Comparison of ENCODE assay signal across 9 mouse cellular contexts in genomic region chr1:132191093-132191785, GRCm38 (mm10). TPM values are rescaled to one million over a fixed set of nuclear protein-coding genes. Genes with fewer than 3 reads are reported as not detected.
DNase-seq lines count a peak whose midpoint lies in the region; ATAC-seq and TF ChIP-seq lines count a peak whose summit lies in the region.
"Had no signal": no experiment of that assay in that cellular context is flagged by ENCODE, and none has a peak within 500 bp of the region (broad histone marks: within the 10 kb centered on the region; RNA-seq: fewer than 3 reads in every experiment).

Lemd1 (plus strand) TSS chr1:132191431.
AC124108.1 (plus strand) TSS chr1:132191457.

- DNase-seq in liver, adult 2 months (ENCODE audit: extremely low read depth, low read depth, low spot score) = no peak
- DNase-seq in liver = no peak
- DNase-seq in embryonic facial prominence, embryonic 11.5 days (ENCODE audit: low spot score) = peak; percentile 49
- peak; percentile 66 for DNase-seq in hindbrain, embryonic 14.5 days (ENCODE audit: low spot score)
- DNase-seq in thymus, postnatal 36 days = no peak
- DNase-seq in right cerebral cortex, postnatal 36 days (ENCODE audit: low spot score in 2 of 2) = no peak
- no peak for DNase-seq in cerebellum, adult 8-10 months

- H3K27me3 ChIP-seq in liver, adult 2 months (ENCODE audit: control insufficient read depth, insufficient read depth, low read length) = peaks cover 26% of the 10 kb centered on the region
- H3K27me3 ChIP-seq in embryonic facial prominence, embryonic 11.5 days (ENCODE audit: control insufficient read depth, insufficient read depth, low read length) = peaks cover 43% of the 10 kb centered on the region
- no peaks in the 10 kb centered on the region for H3K27me3 ChIP-seq in hindbrain, embryonic 14.5 days (ENCODE audit: control insufficient read depth, insufficient read depth, low read length)
- H3K27me3 ChIP-seq in midbrain, embryonic 16.5 days (ENCODE audit: control insufficient read depth, insufficient read depth, low read depth, low read length) = no peaks in the 10 kb centered on the region

- H3K4me1 ChIP-seq in liver, adult 2 months (ENCODE audit: control insufficient read depth, insufficient read depth, low read length) = no peaks in the 10 kb centered on the region
- peaks cover 2% of the 10 kb centered on the region for H3K4me1 ChIP-seq in embryonic facial prominence, embryonic 11.5 days (ENCODE audit: control insufficient read depth, insufficient read depth, low read length)
- H3K4me1 ChIP-seq in hindbrain, embryonic 14.5 days (replicated peaks; ENCODE audit: control insufficient read depth, insufficient read depth, low read length) = peaks cover 40% of the 10 kb centered on the region
- H3K4me1 ChIP-seq in midbrain, embryonic 16.5 days (ENCODE audit: control insufficient read depth, insufficient read depth, low read length) = peaks cover 50% of the 10 kb centered on the region

- H3K4me3 ChIP-seq in liver, adult 2 months (ENCODE audit: insufficient read depth, low read depth, low read length) = peak within 1 kb of the TSS; percentile 36; the same call in 1 of the 2 replicates
- peak within 1 kb of the TSS; percentile 69 for H3K4me3 ChIP-seq in embryonic facial prominence, embryonic 11.5 days (ENCODE audit: low read depth, low read length)
- H3K4me3 ChIP-seq in hindbrain, embryonic 14.5 days (replicated peaks; ENCODE audit: low read length) = peak within 1 kb of the TSS; percentile 87
- H3K4me3 ChIP-seq in midbrain, embryonic 16.5 days (ENCODE audit: low read depth, low read length) = peak within 1 kb of the TSS; percentile 93

- no peak within 1 kb of the TSS for H3K9ac ChIP-seq in liver, adult 2 months (ENCODE audit: low read depth, low read length)
- H3K9ac ChIP-seq in embryonic facial prominence, embryonic 11.5 days (replicated peaks; ENCODE audit: low read length) = peak within 1 kb of the TSS; percentile 89
- peak within 1 kb of the TSS; percentile 95 for H3K9ac ChIP-seq in hindbrain, embryonic 14.5 days
- H3K9ac ChIP-seq in midbrain, embryonic 16.5 days (ENCODE audit: low read depth, low read length) = peak within 1 kb of the TSS; percentile 99

- WGBS in liver, adult 2 months = 3% methylated on average over 34 of the region's 34 CpGs
- WGBS in embryonic facial prominence, embryonic 11.5 days = under 1% methylated on average over 34 of the region's 34 CpGs
- WGBS in hindbrain, embryonic 14.5 days = under 1% methylated on average over 34 of the region's 34 CpGs
- WGBS in midbrain, embryonic 16.5 days = under 1% methylated on average over 34 of the region's 34 CpGs

- H3K36me3 ChIP-seq in liver, adult 2 months (ENCODE audit: control insufficient read depth, insufficient read depth, low read length) = no peaks in the 10 kb centered on the region
- no peaks in the 10 kb centered on the region for H3K36me3 ChIP-seq in embryonic facial prominence, embryonic 11.5 days (replicated peaks; ENCODE audit: control insufficient read depth, insufficient read depth, low read depth, low read length)
- H3K36me3 ChIP-seq in hindbrain, embryonic 14.5 days (replicated peaks; ENCODE audit: control insufficient read depth, insufficient read depth) = no peaks in the 10 kb centered on the region
- no peaks in the 10 kb centered on the region for H3K36me3 ChIP-seq in midbrain, embryonic 16.5 days (ENCODE audit: control insufficient read depth, insufficient read depth, low read length)

- no peak for ATAC-seq in embryonic facial prominence, embryonic 11.5 days (replicated peaks; ENCODE audit: insufficient number of reproducible peaks, low FRiP score, low TSS enrichment, low read depth)
- ATAC-seq in hindbrain, embryonic 14.5 days (ENCODE audit: low FRiP score) = peak; percentile 40
- peak; percentile 25 for ATAC-seq in midbrain, embryonic 16.5 days

- TF ChIP-seq CTCF in liver, adult 2 months (IDR thresholded peaks at IDR 0.05; ENCODE audit: low read depth, low read length) = no peak

- H3K27ac ChIP-seq in liver, adult 2 months (replicated peaks; ENCODE audit: insufficient read depth, low read depth, low read length) = no peak within 1 kb of the TSS
- peak within 1 kb of the TSS; percentile 83 for H3K27ac ChIP-seq in embryonic facial prominence, embryonic 11.5 days (replicated peaks; ENCODE audit: low read depth, low read length)
- H3K27ac ChIP-seq in hindbrain, embryonic 14.5 days = peak within 1 kb of the TSS; percentile 99
- H3K27ac ChIP-seq in midbrain, embryonic 16.5 days (ENCODE audit: low read length) = peak within 1 kb of the TSS; percentile 100

- H3K4me2 ChIP-seq in embryonic facial prominence, embryonic 11.5 days (ENCODE audit: low read depth, low read length) = peak within 1 kb of the TSS; percentile 94
- peak within 1 kb of the TSS; percentile 83 for H3K4me2 ChIP-seq in hindbrain, embryonic 14.5 days (replicated peaks)
- H3K4me2 ChIP-seq in midbrain, embryonic 16.5 days (ENCODE audit: low read length) = peak within 1 kb of the TSS; percentile 93

- no peak for TF ChIP-seq POLR2A in liver, adult 2 months (IDR thresholded peaks at IDR 0.05; ENCODE audit: extremely low read depth, insufficient read depth, low read length)

- no peaks in the 10 kb centered on the region for H3K79me2 ChIP-seq in liver, adult 2 months (ENCODE audit: control insufficient read depth, insufficient read depth, low read length)

- no peaks in the 10 kb centered on the region for H3K9me3 ChIP-seq in embryonic facial prominence, embryonic 11.5 days (replicated peaks; ENCODE audit: control insufficient read depth, low read length)
- no peaks in the 10 kb centered on the region for H3K9me3 ChIP-seq in hindbrain, embryonic 14.5 days (ENCODE audit: control insufficient read depth, low read length)
- H3K9me3 ChIP-seq in midbrain, embryonic 16.5 days (replicated peaks; ENCODE audit: control insufficient read depth, low read length, poor library complexity, severe bottlenecking) = no peaks in the 10 kb centered on the region

RNA-seq across cellular contexts. Expression of gene Lemd1, which starts in this region (rescaled TPM):
- not detected in 2 replicates for total RNA-seq in liver, adult 2 months (2014; rRNA removed)
- polyA plus RNA-seq in liver, adult 2 months (2012; rRNA removed) = not detected in 2 replicates
- 1.1 and 3.4 TPM in 2 replicates for polyA plus RNA-seq in embryonic facial prominence, embryonic 11.5 days (2014; fragmentation: Nextera tagmentation; extraction: Ambion mirVana)
- polyA plus RNA-seq in hindbrain, embryonic 14.5 days (2014; fragmentation: Nextera tagmentation; extraction: Ambion mirVana) = 15.9 and 22.1 TPM in 2 replicates
- polyA plus RNA-seq in midbrain, embryonic 16.5 days (2015; fragmentation: Nextera tagmentation; extraction: Ambion mirVana) = 16.2 and 18.0 TPM in 2 replicates
- total RNA-seq: neutrophil, adult 5-6 weeks had no signal

RNA-seq across cellular contexts. Expression of gene AC124108.1, which starts in this region (rescaled TPM):
- total RNA-seq in liver, adult 2 months (2014; rRNA removed) = not detected in 2 replicates
- polyA plus RNA-seq in liver, adult 2 months (2012; rRNA removed) = not detected in 2 replicates
- polyA plus RNA-seq in embryonic facial prominence, embryonic 11.5 days (2014; fragmentation: Nextera tagmentation; extraction: Ambion mirVana) = 0.65 and 0.99 TPM in 2 replicates
- 3.6 and 3.8 TPM in 2 replicates for polyA plus RNA-seq in hindbrain, embryonic 14.5 days (2014; fragmentation: Nextera tagmentation; extraction: Ambion mirVana)
- polyA plus RNA-seq in midbrain, embryonic 16.5 days (2015; fragmentation: Nextera tagmentation; extraction: Ambion mirVana) = 2.8 and 4.0 TPM in 2 replicates
- total RNA-seq: neutrophil, adult 5-6 weeks had no signal

Comparison
In these comparisons a context has a peak if more than half of its experiments do, and no peak if none do; other contexts are left out.
1. DNase-seq: peak in embryonic facial prominence, embryonic 11.5 days (single experiment) and hindbrain, embryonic 14.5 days (single experiment); none in liver, adult 2 months (single experiment), liver (single experiment), thymus, postnatal 36 days (0 of 2), right cerebral cortex, postnatal 36 days (0 of 2) and cerebellum, adult 8-10 months (single experiment).
2. H3K4me3 ChIP-seq: peak in every context shown above with its lines; median percentile 93 in midbrain, embryonic 16.5 days; 87 in hindbrain, embryonic 14.5 days; 69 in embryonic facial prominence, embryonic 11.5 days; 36 in liver, adult 2 months.
3. Peak in every context shown above with its lines, with median percentiles within 50 percentile points of each other: H3K4me2 ChIP-seq.